Mouse (Mus musculus): ENCODE measurements around the gene Cabp1. TPM values are rescaled to one million over a fixed set of nuclear protein-coding genes. Genes with fewer than 3 reads are reported as not detected.

Gene Cabp1
- polyA plus RNA-seq, 1 experiment from 2014 or later: 1.2 TPM

GRCm38 (mm10) chr5:115140726-115141125 is 53.5 kb downstream of the Cabp1 start:
- Histone ChIP-seq H3K9me3 (ENCODE audit: control insufficient read depth, low read length) (no peaks in the 10 kb centered on the region), H3K9ac (ENCODE audit: low read length) (no peak overlapping the region), H3K4me1 (replicated peaks; ENCODE audit: control insufficient read depth, insufficient read depth, low read length) (no peaks in the 10 kb centered on the region), H3K4me3 (ENCODE audit: low read depth, low read length) (no peak overlapping the region), H3K27ac (ENCODE audit: low read depth, low read length) (no peak overlapping the region), H3K36me3 (ENCODE audit: control insufficient read depth, insufficient read depth, low read length) (no peaks in the 10 kb centered on the region), H3K27me3 (ENCODE audit: control insufficient read depth, insufficient read depth, low read length) (no peaks in the 10 kb centered on the region), H3K4me2 (ENCODE audit: low read depth, low read length, severe bottlenecking) (no peak overlapping the region)
- ATAC-seq (replicated peaks; ENCODE audit: low FRiP score) (no peak), DNase-seq (ENCODE audit: low spot score) (no peak)
- 86% methylated on average over 3 of the region's 3 CpGs for WGBS

DNA sequence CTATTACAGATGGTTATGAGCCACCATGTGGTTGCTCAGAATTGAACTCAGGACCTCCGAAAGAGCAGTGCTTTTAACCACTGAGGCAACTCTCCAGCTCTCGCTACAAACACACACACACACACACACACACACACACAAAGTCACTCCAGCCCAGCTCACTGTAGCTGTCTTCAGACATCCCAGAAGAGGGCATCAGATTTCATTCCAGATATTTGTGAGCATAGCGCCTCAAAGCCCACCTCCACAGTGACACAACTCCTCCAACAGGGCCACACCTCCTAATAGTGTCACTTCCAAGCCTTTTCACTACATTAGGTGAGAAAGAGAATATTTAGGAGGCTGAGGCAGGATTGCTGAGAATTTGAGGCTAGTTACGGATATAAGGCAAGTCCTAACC is 55.1 kb downstream of the Cabp1 start:
- Histone ChIP-seq H3K4me1 (replicated peaks; ENCODE audit: control insufficient read depth, insufficient read depth, low read length) (no peaks in the 10 kb centered on the region), H3K36me3 (ENCODE audit: control insufficient read depth, insufficient read depth, low read length) (no peaks in the 10 kb centered on the region), H3K4me2 (ENCODE audit: low read depth, low read length, severe bottlenecking) (no peak overlapping the region), H3K27ac (ENCODE audit: low read depth, low read length) (no peak overlapping the region), H3K27me3 (ENCODE audit: control insufficient read depth, insufficient read depth, low read length) (no peaks in the 10 kb centered on the region), H3K9ac (ENCODE audit: low read length) (no peak overlapping the region), H3K9me3 (ENCODE audit: control insufficient read depth, low read length) (no peaks in the 10 kb centered on the region), H3K4me3 (ENCODE audit: low read depth, low read length) (no peak overlapping the region)
- WGBS: 80% methylated on average over 4 of the region's 4 CpGs
- ATAC-seq (replicated peaks; ENCODE audit: low FRiP score) (no peak), DNase-seq (ENCODE audit: low spot score) (no peak)

DNA sequence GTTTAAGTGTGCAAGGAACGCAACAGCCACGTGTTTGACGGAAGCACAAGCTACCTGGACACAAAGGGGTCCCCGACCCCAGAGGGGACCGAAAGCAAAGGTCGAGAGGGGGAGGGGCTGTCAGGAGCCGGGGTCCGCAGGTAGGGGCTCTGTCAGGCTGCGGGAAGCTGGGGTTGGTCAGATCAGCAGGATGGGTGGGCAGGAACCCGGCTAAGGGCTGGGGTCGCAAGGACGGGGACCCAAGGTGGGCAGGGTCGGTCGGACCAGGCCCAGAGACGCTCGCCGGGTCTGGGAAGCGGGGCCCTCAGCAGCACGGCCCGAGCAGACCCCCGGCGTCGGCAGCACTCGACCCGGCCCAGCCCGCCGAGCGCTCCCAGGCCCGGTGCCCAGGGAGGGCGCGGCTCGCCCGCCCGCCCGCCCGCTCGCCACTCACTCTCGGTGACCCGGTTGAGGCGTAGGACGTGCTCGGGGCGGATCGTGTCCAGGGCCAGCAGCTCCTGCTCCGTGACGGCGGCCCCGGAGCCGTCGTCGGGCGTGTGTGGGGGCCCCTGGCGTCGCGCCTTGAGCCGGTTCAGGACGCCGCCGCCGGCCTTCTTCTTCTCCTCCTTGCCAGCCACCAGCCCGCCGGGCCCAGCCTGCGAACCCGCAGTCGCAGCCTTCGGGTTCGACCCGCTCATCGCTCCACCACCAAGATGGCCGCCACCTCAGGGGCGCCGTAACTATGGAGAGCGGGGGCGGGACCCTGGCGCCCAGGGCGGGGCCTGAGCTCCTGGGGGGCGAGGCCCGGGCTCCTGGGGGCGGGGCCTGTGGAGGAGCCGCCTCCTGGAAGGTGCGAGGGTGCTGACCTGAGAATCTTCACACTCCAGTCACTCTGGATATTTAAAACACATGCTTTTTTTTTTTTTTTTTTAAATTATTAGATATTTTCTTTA is 59.7 kb downstream of the Cabp1 start, which contains the start of gene Unc119b:
Gene Unc119b, minus strand, starts transcription at position 742 of the 932 bp plus-strand sequence.
- DNase-seq (ENCODE audit: low spot score): peak; percentile 95
- H3K27ac ChIP-seq (ENCODE audit: low read depth, low read length): no peak within 1 kb of the TSS; the same call in 1 of the 2 replicates
- peak within 1 kb of the TSS; percentile 88 for H3K9ac ChIP-seq (ENCODE audit: low read length)
- no peaks in the 10 kb centered on the region for H3K27me3 ChIP-seq (ENCODE audit: control insufficient read depth, insufficient read depth, low read length)
- peaks cover 5% of the 10 kb centered on the region; the same call in 1 of the 2 replicates for H3K4me1 ChIP-seq (replicated peaks; ENCODE audit: control insufficient read depth, insufficient read depth, low read length)
- H3K4me2 ChIP-seq (ENCODE audit: low read depth, low read length, severe bottlenecking): peak within 1 kb of the TSS; percentile 87
- ATAC-seq (replicated peaks; ENCODE audit: low FRiP score): peak; percentile 93
- H3K36me3 ChIP-seq (ENCODE audit: control insufficient read depth, insufficient read depth, low read length): no peaks in the 10 kb centered on the region
- peak within 1 kb of the TSS; percentile 98 for H3K4me3 ChIP-seq (ENCODE audit: low read depth, low read length)
- no peaks in the 10 kb centered on the region for H3K9me3 ChIP-seq (ENCODE audit: control insufficient read depth, low read length)
- WGBS: under 1% methylated on average over 57 of the region's 81 CpGs

DNA sequence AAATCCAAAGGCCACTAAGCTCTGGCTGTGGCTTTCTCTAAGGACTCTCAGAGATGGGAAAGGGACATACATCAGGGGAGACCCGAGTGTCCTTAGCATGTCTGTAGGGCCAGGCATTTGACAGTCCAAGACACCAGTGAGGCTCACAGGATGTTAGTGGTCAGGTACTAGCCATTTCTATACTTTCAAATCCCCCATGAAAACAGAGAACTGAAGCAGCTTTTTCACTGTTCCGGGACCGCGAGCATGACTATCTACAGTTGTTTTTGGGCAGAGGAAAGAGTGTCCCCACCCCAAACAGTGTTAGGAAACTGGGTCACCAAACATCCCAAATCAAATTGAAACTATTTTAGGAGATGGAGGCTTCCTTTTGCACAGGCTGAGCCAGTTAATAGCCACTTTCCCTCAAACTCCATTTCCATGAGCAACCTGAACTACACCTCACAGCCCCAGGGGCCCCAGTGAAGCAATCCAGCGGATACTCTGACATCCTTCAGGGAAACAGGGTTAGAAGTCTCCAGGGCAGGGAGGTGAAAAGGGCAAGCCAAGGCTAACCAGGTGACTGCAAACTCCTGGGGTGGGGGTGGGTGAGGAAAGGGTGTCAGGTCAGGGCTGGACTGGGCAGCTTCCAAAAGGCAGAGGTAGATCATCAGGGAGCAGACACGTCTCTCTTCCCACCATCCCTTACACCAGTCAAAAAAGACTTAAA is 60.7 kb downstream of the Cabp1 start:
- Histone ChIP-seq H3K36me3 (ENCODE audit: control insufficient read depth, insufficient read depth, low read length) (peaks cover 2% of the 10 kb centered on the region; the same call in 1 of the 2 replicates), H3K4me3 (ENCODE audit: low read depth, low read length) (peak overlapping the region; percentile 98), H3K27me3 (ENCODE audit: control insufficient read depth, insufficient read depth, low read length) (no peaks in the 10 kb centered on the region), H3K9me3 (ENCODE audit: control insufficient read depth, low read length) (no peaks in the 10 kb centered on the region), H3K4me2 (ENCODE audit: low read depth, low read length, severe bottlenecking) (peak overlapping the region; percentile 87), H3K27ac (ENCODE audit: low read depth, low read length) (no peak overlapping the region), H3K9ac (ENCODE audit: low read length) (peak overlapping the region; percentile 88), H3K4me1 (replicated peaks; ENCODE audit: control insufficient read depth, insufficient read depth, low read length) (peaks cover 5% of the 10 kb centered on the region; the same call in 1 of the 2 replicates)
- 62% methylated on average over 6 of the region's 6 CpGs for WGBS
- ATAC-seq (replicated peaks; ENCODE audit: low FRiP score) (no peak), DNase-seq (ENCODE audit: low spot score) (no peak)

GRCm38 (mm10) chr5:115132465-115132864 is 61.7 kb downstream of the Cabp1 start:
- H3K4me2 ChIP-seq (ENCODE audit: low read depth, low read length, severe bottlenecking): 0 out of 2 replicates have a peak overlapping the region, but pooled peaks have one; percentile 15
- WGBS: 89% methylated on average over 8 of the region's 8 CpGs
- DNase-seq (ENCODE audit: low spot score): no peak
- peaks cover 5% of the 10 kb centered on the region; the same call in 1 of the 2 replicates for H3K4me1 ChIP-seq (replicated peaks; ENCODE audit: control insufficient read depth, insufficient read depth, low read length)
- H3K27ac ChIP-seq (ENCODE audit: low read depth, low read length): no peak overlapping the region
- H3K9me3 ChIP-seq (ENCODE audit: control insufficient read depth, low read length): no peaks in the 10 kb centered on the region
- H3K4me3 ChIP-seq (ENCODE audit: low read depth, low read length): no peak overlapping the region
- peaks cover 7% of the 10 kb centered on the region; the same call in 1 of the 2 replicates for H3K36me3 ChIP-seq (ENCODE audit: control insufficient read depth, insufficient read depth, low read length)
- H3K9ac ChIP-seq (ENCODE audit: low read length): no peak overlapping the region
- no peak for ATAC-seq (replicated peaks; ENCODE audit: low FRiP score)
- no peaks in the 10 kb centered on the region for H3K27me3 ChIP-seq (ENCODE audit: control insufficient read depth, insufficient read depth, low read length)

DNA sequence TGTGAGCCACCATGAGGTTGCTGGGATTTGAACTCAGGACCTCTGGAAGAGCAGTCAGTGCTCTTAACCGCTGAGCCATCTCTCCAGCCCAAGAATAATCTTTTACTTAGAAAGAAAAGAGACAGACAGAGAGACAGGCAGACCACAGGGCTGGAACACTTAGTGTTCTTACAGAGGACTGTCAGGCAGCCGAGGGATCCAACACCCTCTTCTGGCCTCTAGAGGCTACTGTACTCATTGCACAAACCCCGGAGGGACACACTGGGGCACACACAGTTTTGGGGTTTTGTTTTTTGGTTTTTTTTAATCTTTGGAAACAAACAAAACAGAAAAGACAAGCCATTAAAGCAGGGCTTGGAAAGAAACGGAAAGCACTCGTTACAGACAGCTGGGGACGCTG is 64.9 kb downstream of the Cabp1 start:
- Histone ChIP-seq H3K4me3 (ENCODE audit: low read depth, low read length) (no peak overlapping the region), H3K27me3 (ENCODE audit: control insufficient read depth, insufficient read depth, low read length) (no peaks in the 10 kb centered on the region), H3K27ac (ENCODE audit: low read depth, low read length) (no peak overlapping the region), H3K9me3 (ENCODE audit: control insufficient read depth, low read length) (no peaks in the 10 kb centered on the region), H3K9ac (ENCODE audit: low read length) (no peak overlapping the region), H3K4me1 (replicated peaks; ENCODE audit: control insufficient read depth, insufficient read depth, low read length) (peaks cover 5% of the 10 kb centered on the region; the same call in 1 of the 2 replicates), H3K4me2 (ENCODE audit: low read depth, low read length, severe bottlenecking) (no peak overlapping the region), H3K36me3 (ENCODE audit: control insufficient read depth, insufficient read depth, low read length) (peaks cover 7% of the 10 kb centered on the region; the same call in 1 of the 2 replicates)
- ATAC-seq (replicated peaks; ENCODE audit: low FRiP score): no peak
- no peak for DNase-seq (ENCODE audit: low spot score)
- 84% methylated on average over 6 of the region's 6 CpGs for WGBS

DNA sequence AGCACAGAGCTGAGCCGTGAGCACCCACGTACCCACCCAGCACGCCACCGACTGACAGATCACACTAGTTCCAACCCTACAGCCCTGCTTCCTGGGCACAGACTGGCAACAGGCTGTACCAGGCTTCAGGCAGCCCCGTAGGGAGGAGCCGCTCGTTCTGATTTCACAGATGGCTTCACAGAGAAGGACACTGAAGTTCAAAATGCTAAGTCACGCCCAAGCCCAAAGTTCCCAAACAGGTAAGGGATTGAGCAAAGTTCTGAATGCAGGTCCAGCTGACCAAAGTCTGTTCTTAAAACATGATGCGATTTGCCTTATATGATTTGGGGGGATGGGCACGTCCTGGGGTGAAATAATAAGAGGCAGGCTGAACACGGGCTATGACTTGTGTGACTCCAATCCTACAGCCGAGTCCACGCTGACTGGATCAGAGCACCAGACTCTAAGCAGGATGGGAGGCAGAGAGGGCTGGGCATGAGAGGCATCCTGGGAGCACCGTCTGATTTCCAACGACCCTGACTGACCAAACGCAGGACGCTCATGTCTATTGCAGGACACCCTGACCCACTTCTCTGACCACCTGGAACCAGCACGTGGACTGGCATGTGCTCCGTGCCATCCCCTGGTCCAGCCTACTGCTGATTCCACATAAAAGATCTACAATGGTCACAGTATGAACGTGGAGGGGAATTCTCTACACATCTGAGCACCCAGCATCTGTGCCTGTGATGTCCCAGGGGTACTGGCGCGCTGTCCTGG is 66.6 kb downstream of the Cabp1 start:
- Histone ChIP-seq H3K36me3 (ENCODE audit: control insufficient read depth, insufficient read depth, low read length) (peaks cover 7% of the 10 kb centered on the region; the same call in 1 of the 2 replicates), H3K27ac (ENCODE audit: low read depth, low read length) (no peak overlapping the region), H3K9ac (ENCODE audit: low read length) (no peak overlapping the region), H3K4me1 (replicated peaks; ENCODE audit: control insufficient read depth, insufficient read depth, low read length) (no peaks in the 10 kb centered on the region; the same call in 1 of the 2 replicates), H3K27me3 (ENCODE audit: control insufficient read depth, insufficient read depth, low read length) (no peaks in the 10 kb centered on the region), H3K4me2 (ENCODE audit: low read depth, low read length, severe bottlenecking) (no peak overlapping the region), H3K4me3 (ENCODE audit: low read depth, low read length) (no peak overlapping the region), H3K9me3 (ENCODE audit: control insufficient read depth, low read length) (no peaks in the 10 kb centered on the region)
- 93% methylated on average over 22 of the region's 22 CpGs for WGBS
- DNase-seq (ENCODE audit: low spot score) (no peak), ATAC-seq (replicated peaks; ENCODE audit: low FRiP score) (no peak)

Measured in forebrain, embryonic 11.5 days (tissue).